Mouse (Mus musculus) gastrocnemius, postnatal 25 days (tissue): ENCODE measurements around the gene Epor. TPM values are rescaled to one million over a fixed set of nuclear protein-coding genes. Genes with fewer than 3 reads are reported as not detected.

ENCODE experiments used
- DNase-seq: peaks from one replicate; pipeline ENCODE4 v3.0.0; 2022
- total RNA-seq, 2 experiments: library from RNA; stranded (reverse); gene quantifications; 1 replicate in 1 of 2; 2 replicates in 1 of 2; pipeline ENCODE4 v1.2.3; 2021

Gene Epor
- total RNA-seq, 2 experiments from 2014 or later, result 0.20 to 0.59 TPM

GRCm38 (mm10) chr9:21968883-21969282, 5.6 kb upstream of the Epor start:
- no peak for DNase-seq

DNA sequence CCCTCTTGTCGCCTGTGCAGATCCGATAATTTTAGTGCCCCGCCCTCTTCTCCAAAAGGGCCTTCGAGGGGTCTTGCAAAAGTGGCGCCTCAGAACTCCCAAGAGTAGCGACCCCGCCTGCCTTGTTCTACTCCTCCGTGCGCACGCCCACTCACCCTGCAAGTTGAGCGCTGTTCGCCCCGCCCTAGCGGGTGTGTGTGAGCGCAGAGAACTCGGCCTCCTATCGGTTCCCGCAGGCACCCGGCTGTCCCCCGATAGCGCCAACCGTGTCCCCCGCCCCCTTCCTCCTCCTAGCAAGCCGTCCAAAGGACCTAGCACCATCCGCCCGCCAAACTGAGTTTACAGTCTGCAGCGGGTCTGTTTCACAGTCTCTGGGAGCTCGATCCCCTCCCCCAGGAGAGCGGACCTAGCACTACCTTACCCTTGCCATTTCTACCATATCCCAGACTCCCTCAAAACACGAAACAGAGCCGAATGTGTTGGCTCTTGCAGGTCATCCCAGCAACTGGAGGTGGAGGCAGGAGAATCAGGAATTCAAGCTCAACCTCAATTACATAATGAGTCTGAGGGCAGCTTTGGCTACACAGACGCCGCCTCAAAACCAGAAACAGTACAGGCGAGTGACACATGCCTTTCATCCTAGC, 768 bp downstream of the Epor start:
- peak; percentile 55 for DNase-seq

GRCm38 (mm10) chr9:21962010-21962409, 1.3 kb downstream of the Epor start:
- DNase-seq, result no peak

DNA sequence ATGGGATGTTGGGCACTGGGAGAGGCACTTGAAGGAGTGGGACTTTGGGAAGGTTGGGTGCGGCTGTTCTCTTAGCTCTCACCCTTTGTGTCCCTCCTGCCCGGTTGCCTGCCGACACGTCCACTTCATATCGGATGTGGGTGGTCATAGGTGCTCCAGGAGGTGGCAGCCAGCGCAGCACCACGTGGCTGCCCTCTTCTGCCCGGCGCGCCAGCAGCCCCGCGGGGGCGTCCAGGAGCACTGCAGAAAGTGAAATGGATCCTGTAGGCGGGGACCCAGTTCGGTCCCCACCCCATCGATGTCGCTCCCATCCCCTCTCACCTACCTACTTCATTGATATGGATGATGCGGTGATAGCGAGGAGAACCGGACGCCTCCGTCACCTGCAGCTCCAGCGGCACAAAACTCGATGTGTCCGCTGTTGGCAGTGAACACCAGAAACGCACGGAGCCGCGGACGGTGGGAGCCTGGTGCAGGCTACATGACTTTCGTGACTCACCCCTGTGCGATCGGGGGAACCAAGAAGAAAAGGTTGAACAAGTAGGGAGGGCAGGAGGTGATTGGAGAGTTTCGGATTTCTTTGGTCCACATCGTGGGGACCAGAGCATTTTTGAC, 1.8 kb downstream of the Epor start:
- no peak for DNase-seq

GRCm38 (mm10) chr9:21960558-21961208, 2.6 kb downstream of the Epor start:
- DNase-seq, result no peak

DNA sequence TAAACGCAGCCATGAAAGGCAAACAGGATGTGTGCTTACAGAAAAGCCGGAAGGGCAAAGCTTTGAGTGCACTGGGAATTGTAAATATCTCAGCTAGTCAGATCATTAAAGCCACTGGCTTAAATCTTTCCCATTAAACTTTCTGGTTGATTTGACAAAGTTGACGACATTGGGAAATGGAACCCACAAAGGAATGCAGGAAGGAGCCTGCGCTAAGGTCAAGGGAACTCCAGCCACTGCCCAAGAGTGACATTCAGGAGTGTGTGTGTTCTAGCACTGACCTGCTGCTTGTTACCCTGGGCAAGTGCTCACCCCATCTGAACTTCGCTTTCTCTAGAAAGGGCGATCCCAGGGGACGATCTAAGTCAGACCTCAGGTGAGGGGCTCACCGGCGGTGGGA, 3.2 kb downstream of the Epor start:
- DNase-seq, result no peak

DNA sequence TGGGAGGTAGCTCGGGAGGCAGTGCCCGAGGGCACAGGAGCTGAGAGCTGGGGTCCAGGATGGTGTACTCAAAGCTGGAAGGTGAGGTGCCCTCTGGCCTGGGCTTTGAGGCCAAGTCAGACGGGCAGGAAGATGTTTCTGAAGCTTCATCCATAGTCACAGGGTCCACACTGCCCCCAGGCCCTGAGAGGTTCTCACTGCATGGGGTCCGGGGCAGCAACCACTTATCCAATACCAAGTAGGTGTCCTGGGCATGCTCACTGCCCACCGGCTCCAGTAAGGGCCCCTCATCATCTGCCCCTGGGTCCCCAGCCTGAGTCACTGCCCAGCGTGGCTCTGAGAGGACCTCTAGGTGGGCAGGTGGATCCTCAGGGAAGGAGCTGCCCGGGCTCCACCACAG, 4.1 kb downstream of the Epor start:
- DNase-seq, result no peak

- no peak for DNase-seq
These were observed 4.9 kb downstream of the Epor start for GRCm38 (mm10) chr9:21958372-21958771.

DNA sequence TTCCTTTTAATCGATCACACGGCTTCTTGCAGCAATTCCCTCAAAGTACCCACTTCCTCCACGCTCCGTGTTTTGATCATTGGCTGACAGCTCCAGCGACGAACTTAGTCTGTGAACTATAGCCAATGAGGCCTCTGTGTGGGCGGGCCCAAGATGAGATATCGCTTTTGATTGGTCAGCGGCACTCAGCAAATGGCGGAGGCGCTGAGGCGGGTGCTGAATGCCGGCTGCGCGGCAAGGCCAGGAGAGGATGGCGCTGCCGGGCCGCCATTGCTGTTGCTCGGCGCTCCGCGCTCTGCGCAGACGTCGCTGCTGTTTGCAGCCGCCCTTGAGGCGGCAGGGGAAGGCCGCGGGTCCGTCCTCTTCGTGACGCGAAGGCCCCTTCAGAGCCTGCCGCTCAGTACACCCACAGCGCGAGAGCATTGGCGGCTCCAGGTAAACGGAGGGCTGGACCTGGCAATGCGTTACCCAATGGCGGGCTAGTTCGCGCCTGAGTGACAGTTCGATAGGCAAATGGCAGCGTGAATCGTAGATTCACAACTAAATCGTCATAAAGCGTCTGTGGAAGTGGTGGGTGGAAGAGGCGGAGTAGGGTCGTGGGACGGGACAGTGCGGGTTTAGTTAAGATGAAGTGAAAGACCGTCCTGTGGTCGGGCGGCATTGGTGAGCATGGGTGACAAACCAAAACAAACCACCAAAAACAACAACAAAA, 7.6 kb downstream of the Epor start, which contains the start of gene Swsap1:
Swsap1 (plus strand) TSS at position 186 of the 712 bp plus-strand sequence.
- DNase-seq, result peak; percentile 97

GRCm38 (mm10) chr9:21955225-21955569, 8.1 kb downstream of the Epor start:
- DNase-seq, result no peak

DNA sequence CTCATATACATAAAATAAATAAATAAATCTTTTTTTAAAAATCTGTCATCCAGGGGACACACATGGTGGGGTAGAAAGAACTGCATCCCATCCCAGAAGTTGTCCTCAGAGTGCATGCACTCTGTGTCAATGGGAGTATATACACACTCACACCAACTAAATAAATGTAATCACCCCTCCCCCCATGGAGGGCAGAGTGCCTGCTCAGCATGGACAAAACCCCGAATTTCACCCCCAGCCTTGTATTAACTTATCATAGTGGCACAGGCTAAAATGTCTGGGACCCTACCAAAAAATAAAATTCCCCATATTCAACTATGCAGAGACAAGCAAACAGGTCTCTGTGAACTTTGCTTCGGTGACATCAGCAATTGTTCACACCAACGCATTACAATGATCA, 8.7 kb downstream of the Epor start:
- DNase-seq, result no peak

DNA sequence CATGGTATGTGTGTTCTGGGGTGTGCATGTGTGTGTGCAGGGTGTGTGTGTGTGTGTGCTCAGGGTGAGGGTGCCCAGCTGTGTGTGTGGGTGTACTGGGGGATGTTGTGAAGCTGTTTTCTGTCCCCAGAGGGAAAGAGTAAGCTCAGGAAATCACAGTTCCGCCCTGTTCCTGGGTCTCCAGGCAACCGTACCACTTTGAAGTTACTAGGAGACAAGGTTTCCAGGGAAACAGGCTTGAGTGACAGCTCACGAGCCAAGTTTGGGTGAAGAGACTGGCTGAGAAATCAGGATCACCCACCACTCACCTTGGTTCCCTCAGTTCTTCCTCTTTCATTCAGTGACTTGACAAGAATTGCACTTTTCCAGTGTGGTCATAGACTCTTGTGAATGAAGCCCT, 9.7 kb downstream of the Epor start:
- DNase-seq, result no peak

DNA sequence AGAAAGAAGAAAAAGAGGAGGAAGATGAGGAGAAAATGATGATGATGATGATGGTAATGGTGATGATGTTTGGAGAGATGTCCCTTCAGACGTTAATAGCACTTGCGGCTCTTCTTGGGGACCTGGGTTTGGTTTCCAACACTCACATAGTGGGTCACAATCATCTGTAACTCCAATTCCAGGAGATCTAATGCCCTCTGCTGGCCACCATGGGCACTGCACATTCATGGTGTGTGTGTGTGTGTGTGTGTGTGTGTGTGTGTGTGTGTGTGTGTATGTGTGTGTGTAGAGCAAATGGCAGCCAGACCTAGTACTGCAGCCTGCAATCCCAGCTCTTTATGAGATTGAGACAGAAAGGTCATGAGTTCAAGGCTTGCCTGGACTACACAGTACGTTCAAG, 11.3 kb downstream of the Epor start:
- no peak for DNase-seq

- no peak for DNase-seq
These were observed 13.0 kb downstream of the Epor start for GRCm38 (mm10) chr9:21950322-21950721.

DNA sequence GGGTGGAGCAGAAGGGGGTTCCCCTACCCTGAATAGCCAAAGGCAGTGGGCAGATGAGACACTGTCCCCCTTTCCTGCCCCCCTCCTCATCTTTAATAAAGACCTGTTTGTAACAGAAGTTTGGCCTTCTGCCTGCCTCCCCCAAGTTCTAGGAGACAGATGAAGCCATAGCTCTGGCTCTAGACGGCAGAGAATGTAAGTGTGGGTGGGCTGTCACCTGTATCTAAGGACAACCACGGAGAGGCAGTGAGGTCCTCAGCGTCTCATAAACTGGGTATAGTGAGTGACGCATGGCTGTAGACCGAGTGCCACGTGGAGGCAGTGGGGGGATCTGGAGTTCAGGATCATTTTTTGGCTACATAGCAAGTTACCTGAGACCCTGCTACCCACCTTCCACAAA, 14.5 kb downstream of the Epor start:
- DNase-seq, result no peak

- DNase-seq, result no peak
These were observed 15.2 kb downstream of the Epor start for GRCm38 (mm10) chr9:21948146-21948545.

GRCm38 (mm10) chr9:21947540-21948130, 15.7 kb downstream of the Epor start:
- DNase-seq, result no peak

DNA sequence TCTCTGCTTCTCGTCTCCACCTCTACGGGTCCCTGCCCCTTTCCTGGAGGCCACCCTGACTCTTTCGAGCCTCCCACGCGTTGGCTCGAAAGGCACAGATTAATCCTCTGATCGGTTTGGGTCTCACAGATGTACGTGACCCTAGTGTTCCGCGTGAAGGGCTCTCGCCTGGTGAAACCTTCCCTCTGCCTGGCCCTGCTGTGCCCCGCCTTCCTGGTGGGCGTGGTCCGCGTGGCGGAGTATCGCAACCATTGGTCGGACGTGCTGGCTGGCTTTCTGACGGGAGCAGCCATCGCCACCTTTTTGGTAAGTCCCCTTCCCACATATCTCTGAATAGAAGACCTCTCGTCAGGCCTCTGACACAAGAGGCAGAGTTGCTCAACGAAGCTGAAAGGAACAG, 19.0 kb downstream of the Epor start:
- DNase-seq, result no peak

- DNase-seq, result no peak
These were observed 19.7 kb downstream of the Epor start for GRCm38 (mm10) chr9:21943638-21944037.

DNA sequence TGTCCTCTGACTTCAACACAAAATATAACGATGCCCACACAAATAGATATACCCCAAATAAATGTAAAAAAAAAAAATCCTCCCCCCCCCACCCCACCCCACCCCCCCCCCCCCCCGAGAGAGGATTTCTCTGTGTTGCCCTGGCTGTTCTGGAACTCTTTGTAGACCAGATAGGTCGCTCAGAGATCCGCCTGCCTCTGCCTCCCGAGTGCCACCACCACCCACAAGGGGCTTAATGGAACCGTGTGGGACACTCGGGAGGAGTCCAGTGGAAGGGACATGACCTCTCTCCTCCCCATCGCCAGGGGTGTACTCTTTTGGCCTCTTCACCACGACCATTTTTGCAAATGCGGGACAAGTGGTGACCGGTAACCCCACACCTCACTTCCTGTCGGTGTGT, 20.3 kb downstream of the Epor start:
- DNase-seq, result no peak

DNA sequence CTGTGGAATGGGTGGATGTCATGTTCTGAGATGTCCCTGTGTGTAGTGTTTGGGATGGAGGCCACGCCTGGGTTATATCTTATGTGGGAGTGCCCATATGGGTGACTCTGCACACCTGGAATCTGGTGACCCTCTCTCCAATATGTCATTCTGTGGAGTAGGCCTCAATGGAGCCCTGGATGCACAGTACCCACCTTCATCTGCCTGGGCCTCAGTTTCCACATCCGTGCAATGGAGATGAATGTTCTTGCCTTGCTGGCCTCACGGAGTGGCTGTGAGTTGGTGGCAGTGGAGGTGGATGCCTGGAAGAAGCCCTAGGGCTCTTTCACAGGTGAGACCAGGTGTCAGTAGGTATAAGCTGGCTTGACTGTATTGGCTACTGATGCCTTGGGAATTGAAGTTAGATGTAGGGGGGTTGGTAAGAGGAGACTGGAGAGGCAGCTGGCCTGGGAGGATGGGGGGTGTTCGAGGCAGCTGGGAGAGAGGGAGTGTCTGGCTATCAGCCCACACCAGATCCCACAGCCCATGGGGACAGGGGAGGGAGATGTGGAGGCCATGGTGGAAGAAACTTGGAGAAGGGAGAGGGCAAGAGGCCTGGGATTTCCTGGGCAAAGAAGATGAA, 25.0 kb downstream of the Epor start:
- no peak for DNase-seq

DNA sequence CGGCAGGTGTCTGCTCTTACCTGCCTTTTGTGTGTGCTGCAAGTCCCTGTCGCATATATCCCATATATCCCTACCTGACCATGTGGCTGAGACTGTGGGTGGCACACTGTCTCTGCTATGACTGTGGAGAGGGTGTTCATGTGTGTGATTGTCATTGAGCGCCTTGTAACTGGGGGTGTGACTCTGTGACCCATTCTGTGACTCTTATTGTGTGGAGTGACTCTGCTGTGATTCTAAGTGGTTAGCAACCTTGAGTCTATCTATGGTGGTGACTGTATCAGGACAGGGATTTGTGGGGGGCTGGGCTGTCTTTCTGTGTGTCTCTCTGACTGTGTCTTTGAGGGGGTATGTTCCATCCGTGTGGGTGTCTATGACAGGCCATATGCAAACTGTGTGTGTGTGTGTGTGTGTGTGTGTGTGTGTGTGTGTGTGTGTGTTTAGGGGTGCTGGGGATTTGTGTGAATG, 25.6 kb downstream of the Epor start:
- DNase-seq, result no peak
